Mouse (Mus musculus): ENCODE measurements at regions not wholly inside any gene's neighbourhood (a gene's known extent, or its start where the extent isn't known, plus 50 kb on each side); places are given as distances from the start of the nearest gene placed in this dataset.

DNA sequence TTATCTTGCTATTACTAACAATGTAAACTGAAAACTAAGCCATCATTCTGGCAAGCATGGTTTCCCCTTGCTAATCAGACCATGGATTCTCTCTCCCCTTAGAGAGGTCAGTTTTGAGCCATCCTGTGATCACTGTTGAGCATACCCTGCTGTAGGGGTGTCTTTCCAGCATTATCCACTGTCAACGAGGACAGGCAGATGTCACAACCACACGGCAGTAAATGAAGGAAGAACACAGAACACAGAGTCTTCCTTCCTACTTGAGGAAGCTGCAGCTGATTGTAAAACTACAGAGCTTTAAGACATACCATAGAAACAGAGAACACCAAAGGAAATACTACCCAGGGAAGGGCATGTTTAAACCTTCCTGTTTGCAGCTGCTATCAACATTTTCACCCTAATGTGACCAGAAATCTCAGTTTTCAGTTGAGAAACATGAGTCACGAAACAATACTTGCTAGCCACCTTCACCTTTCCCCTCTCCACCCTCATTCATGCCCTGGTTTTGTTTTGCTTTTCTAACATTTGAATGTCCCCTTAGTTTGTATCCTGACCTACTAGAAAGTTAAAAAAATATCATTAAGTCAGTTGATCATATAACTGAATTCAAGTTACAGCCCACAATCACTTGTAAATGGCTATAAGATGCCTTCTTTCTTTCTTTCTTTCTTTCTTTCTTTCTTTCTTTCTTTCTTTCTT, 356.8 kb upstream of the Cited2 start:
- DNase-seq (ENCODE audit: low spot score) = no peak

DNA sequence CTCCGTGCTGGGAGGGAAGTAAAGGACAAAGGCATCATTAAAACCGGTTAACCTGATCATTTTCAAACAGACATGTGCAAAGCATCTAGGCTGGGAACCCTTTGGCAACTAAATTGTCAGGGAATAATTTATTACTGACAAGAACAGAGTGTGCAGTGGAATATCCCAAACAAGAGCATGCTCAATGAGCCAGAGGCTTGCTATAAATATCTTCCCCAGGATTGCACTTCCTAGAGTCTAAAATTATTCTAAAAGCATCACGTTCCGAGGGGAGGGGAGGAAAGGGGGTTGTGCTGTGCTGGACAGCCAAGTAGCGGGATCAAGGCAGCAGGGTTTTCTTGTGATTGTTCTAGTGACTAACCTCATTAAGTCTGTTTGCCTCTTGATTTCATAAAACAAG, 356.0 kb upstream of the Cited2 start:
- DNase-seq (ENCODE audit: low spot score) = peak; percentile 62

DNA sequence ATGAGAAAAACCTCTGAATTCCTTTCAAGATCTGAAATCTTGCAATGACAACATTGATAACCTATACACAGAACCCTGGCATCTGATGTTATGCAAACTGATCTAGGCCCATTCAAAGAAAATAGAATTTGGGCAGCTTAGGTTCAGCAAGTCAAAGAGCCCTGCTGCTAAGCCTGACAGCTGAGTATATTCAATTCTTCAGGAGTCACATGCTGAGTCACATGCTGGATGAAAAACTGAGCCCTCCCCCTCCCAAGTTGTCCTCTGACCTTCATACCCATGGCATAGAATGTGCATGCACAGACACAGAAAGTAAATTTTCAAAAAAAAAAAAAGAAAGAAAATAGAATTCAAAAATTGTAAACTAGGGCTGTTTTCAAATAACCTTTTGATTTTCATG, 355.6 kb upstream of the Cited2 start:
- peak; percentile 49 for DNase-seq (ENCODE audit: low spot score)

DNA sequence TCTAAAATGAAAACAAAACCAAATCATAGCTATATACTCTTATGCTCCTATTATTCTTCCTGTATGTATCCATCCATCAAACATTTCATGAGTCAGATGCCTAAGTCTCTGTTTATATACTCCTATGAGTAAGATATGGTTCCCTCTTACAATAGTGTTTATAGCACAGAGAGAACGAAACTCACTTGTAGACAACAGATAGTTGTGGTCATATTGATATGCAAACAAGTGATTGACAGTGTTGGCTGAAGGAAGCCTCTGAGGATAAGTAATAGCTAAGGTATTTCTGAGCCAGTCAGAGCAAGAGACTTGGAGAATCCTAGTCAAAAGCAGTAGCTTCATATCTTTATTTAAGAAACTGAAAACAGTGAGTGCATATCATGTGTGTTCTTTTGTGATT, 354.4 kb upstream of the Cited2 start:
- no peak for DNase-seq (ENCODE audit: low spot score)

DNA sequence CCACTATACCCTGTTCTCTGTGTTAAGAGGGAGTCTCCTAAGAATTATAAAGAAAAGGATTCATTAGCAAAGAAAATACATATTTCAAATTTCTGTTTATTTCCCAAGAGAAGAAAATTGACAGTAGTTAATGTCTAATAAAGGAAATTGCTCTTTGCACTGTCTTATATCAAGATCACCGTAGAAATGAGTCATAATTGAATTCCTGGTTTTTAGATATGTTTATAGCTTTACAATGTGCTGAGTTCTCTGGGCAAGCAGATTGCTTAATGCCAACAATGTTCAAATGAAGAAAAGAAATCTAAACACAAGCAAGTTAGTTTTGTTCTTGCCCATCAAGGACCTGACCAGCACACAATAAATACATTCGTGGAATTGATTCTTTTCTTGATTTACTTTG, 350.1 kb upstream of the Cited2 start:
- no peak for DNase-seq (ENCODE audit: low spot score)

DNA sequence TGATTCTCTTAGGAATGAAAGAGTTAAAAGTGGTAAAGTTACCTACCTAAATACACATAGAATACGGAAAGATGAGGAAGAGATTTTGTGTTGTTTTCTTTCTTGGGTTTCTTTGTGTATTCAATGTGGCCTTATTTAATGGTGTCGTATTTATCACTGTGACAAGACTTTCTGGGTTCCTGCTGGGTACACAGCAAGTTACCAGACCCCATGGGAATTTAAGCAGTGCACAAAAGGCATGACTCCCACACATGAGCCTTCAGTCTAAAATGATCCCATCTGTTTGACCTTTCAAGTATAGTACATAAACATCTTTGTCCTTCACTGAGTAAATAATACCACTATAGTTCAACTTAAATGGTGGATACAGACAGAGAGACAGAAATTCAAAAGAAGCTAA, 349.0 kb upstream of the Cited2 start:
- peak; percentile 45 for DNase-seq (ENCODE audit: low spot score)

DNA sequence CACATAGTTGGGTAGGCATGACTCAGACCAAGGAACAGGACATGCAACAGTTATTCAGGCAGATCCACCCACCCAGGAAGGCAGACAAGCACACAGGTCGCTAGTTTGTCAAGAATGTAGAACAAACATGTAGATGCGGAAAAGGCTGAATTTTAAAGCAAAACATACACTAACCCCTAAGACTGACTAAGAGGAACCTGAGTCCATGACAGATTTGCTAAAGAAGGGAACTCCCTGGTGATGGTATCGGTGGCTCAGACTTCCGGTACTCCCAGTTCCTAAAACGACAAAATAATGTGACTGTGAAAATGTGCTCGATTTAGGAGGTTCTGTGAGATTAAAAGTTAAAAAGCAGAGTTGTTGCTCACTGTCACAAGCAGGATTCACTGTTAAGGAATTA, 340.0 kb upstream of the Cited2 start:
- DNase-seq (ENCODE audit: low spot score) = no peak

DNA sequence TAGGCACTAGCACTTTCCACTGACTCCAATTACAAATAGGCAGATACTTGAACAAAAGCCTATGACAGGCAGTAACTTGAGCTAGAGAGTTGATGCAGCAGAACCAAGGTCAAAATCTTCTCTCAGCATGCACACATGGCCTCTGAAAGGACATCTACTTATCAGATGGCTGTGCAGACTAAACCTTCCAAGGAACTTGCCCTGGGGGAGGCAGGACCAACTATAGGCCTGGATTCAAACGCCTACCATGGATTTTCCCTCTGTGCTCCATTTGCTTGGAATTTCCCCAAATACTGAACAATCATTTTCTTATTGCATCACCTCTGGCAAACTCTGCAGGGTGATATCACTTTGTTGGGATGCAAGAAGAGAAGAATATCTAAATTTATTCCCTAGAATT, 337.8 kb upstream of the Cited2 start:
- peak; percentile 54 for DNase-seq (ENCODE audit: low spot score)

DNA sequence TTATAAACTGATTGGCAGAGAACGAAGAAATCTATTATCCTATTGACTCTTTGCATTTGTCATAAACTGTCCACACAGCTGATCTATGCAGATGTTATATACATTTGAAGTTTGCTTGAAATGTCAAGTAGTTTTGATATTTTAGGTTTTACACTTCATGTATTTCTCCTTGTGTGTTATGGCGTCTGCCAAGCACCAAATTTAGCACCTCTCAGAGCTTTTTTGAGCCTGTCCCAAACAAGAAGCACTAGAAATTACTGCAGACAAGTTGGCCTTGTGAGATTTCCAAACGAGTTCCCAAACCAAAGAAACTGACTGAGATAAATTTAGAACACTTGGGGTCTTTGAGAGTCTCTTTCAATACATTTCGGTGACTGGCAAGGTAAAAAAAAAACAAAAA, 335.7 kb upstream of the Cited2 start:
- no peak for DNase-seq (ENCODE audit: low spot score)

DNA sequence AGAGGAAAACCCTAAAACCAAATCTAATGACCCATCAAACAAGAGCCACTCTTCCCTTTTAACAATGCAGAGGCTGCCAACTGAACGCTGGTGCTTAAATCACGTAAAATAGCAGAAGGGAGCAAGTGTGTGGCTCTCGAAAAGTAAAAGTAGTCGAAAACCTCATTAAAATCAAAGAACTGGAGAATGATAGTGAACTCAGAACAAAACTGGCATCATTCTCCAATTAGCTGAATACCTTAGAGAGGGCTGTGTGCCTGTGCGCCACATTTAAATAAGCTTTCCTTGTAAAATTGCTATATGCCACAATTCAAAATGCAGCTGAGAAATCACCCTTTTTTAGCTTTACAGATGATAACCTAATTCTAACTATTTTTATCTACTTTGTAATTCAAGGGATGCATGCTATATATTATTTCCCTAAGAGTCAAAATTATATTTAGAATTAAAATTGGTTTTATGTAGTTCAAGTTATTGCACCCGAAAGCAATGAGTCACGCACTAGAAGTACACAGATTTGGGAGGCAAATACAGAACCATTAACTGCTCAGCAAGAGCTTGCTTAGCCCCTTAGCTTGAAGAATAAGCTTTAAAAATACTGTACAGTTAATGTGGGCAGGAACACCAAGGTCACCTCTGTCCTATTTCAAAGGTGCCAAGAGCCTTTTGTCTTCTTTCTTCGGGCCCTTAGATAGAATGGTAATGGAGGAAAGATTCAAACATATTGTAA, 327.4 kb upstream of the Cited2 start:
- DNase-seq (ENCODE audit: low spot score) = no peak

DNA sequence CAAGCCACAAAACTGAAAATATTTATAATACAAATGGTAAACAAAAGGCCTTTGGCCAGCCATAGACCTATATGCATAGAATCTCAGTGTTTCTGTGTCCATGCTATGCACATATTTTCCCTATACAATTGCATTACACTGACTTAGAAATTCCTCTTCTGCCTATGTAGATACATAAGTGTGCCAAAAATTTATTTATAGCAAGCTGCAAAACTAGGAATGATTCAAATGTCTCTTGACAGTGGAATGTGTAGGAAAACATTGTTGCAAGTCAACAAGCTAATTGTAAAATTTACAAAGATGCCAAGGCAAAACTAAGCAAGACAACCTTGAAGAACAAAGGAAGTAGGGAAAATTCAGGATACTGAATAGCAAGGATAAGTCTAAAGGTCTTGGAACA, 319.1 kb upstream of the Cited2 start:
- no peak for DNase-seq (ENCODE audit: low spot score)

DNA sequence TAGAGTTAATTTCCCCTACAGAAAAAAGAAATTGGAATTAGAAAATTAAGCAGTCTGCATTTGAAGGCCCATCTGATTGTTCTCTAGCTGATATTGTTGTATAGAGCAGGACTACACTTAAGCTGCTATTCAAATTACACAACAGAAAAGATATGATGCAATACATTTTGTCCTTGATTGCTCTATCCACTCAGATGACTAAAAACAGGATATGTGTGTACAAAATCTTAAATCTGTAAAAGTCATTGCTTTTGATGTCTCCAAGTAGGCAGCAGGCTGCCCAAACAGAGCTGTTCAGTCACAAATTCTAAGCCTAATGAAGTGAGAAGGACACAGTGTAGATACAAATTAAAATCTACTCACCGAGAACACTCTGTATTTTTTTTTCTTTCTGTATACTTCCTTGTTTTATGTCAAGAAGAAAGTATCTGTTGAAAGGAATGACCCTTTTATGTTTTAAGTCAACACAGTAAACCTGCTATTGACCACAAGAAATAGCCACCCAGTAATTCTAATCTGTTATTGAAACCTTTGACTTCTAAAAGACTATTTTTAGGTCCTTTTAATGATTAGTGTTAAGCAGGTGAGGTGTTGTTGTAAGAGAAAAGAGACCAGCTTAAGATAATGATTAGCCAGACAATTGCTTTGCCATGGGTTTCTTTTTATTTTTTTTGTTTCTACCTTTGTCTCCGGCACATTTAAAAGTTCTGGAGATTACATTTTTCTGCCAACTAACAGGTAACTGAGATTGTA, 315.0 kb upstream of the Cited2 start:
- DNase-seq (ENCODE audit: low spot score) = no peak

DNA sequence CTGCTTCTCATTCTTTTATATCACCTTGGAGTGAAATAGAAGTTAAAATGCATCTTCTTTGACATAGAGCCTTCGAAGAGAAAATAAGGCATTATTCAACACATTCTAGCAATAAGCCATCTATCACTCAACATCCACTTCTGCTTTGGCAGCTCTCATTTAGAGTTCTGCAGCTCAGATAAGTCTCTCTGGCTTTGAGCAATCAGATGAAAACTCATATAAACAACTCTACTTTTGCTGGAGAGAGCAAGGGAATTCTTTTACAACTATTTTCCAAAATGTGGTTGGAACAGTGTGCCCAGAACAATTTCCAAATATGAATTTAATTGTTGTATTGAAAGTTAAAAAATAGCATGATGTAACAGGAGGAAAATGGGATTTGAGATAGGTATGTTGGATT, 314.2 kb upstream of the Cited2 start:
- no peak for DNase-seq (ENCODE audit: low spot score)

DNA sequence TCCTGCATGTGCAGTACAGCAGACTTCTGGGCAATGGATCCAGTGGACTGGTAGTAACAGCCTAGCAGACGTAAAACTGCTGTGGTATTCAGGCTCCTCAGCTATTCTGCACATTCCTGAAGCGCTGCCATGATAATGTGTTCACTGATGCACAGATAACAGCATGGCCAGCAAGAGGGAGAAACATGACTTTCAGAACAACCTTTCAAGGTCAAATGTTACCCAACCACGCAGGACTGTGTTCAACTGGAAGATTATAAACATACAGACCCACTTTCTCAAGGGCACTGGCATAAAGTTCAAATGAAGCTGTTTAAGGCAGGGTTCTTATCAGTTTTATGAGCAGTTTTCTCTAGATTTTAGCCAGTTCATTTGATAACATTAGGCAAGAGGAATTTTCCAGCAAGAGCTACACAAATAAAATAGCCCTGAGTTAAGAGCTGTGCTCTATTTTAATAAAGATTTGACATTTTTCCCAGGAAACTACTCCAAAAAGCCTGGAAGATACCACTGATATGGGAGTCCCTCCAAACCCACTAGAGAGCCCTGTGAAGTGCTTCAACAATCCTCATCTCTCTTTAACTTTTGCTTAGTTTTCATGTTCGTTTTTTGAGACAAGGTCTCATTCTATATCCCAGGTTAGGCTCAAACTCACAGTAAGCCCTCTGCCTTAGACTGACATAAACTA, 311.6 kb upstream of the Cited2 start:
- peak; percentile 32 for DNase-seq (ENCODE audit: low spot score)

DNA sequence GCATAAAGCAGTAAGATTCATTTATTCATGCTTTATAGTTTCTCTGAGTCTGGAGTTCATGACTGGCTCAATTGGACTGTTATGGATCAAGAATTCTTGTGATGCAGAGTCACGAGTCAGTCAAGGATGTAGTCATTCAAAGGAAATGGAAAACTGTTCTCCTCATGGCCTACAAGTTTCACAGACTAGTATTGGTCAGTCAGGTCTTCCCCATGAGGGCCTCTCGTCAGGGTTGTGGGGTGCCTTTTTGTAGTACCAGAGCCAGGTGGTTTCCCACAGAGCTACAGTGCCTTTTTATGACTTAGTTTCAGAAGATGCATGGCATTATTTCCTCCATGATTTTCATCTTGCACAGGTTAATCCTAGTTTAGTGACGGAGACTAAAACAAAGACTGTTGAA, 307.9 kb upstream of the Cited2 start:
- no peak for DNase-seq (ENCODE audit: low spot score)

DNA sequence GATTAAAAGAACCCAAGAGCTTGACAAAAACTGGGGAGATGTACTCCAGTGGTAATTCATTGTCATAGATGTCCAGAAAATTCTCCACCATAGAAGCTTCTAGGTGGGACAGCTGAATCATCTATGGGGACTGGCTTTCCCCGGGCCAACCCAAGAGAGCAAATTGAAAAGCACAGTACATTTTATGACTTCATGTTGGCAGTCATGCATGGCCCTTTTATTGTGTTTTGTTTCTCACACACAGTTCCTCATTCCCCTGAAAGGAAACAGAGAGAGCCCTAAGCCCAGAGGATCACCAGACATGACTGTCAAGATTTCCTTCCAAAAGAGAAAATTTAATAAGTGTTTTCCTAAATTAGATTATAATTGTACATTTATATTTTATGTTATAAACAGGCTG, 306.9 kb upstream of the Cited2 start:
- DNase-seq (ENCODE audit: low spot score) = no peak

DNA sequence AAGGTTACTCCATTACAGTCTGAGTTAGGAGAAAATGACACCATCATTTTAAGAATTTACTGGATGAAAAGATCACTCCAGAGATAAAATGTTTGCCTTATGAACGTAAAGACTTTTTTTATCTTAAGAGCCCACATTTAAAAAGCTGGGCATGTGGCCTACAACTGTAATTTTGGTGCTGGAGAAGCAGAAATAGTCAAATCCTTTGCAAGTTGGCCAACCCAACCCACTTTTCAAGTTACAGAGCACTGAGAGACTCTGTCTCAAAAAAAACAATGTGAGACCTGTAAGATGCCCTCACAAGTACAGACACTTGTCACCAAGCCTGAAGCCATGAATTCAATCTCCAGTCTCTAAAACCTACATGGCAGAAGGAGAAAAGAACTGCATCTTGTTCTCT, 305.6 kb upstream of the Cited2 start:
- DNase-seq (ENCODE audit: low spot score) = no peak

DNA sequence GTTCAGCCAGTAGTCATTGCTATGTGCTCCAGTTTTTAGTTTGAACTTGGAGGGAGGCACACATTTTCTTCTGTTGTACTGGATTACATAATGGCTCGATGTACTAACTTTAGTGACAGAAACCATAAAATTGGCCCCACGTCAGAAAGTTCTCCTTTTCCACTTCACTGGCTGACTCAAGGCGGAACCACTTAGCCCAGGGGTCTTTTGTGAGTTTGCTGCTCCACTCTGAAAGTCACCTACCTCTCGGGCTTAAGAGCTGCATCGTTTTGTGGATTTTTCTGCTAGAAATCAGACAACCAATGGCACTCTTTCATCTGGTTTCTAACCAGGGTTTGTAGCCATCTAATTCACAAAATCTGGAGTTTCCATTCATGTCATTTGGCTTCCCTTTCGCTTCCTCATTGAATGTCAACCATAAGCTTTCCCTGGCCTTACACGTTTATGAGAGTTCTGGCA, 304.8 kb upstream of the Cited2 start:
- DNase-seq (ENCODE audit: low spot score) = no peak

DNA sequence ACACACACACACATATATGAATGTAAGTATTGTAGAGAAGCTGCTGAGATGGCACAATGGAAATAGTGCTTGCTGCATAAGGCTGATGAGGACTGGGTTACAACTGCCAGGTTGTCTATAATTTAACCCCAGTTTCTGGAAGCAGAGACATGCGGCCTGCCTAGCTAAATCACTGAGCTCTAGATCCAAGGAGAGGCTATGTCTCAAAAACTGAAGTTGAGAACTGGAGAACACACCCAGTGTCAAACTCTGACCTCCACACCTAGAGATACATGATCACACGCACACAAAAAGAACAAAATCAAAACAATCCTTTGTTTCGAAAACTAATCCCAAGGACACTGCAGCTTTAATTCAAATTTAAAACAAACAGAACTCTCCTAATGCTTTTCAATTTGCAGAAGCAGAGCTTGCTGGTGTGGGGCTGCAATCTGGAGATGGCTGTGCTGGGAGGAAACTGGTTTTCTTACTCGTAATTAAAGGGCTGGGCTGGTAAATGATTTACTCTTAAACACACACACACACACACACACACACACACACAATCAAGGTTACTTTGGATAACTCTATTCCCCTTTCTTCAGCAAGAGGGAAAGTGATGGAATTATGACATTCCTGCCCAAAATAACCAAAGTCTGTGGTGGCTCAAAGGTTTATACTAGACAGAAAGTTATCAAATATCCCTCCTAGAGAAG, 299.3 kb upstream of the Cited2 start:
- DNase-seq (ENCODE audit: low spot score) = no peak

DNA sequence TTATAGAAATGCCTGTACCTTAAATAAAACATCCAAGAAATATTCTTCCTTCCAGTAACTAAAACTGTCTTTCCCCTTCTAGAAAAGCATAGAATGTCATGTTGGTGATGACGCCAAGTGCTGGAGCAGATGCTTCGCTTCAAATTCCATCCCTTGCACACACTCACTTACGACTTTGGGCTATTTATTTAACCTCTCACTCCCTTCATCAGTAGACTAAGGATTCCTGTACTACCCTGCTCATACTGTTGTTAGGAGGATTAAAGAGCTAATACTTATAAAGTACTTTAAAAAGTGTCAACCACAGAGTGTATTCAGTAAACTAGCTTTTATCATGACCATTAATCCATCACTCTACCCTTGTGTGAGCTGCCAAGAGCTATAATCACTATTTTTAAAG, 296.8 kb upstream of the Cited2 start:
- DNase-seq (ENCODE audit: low spot score) = no peak

DNA sequence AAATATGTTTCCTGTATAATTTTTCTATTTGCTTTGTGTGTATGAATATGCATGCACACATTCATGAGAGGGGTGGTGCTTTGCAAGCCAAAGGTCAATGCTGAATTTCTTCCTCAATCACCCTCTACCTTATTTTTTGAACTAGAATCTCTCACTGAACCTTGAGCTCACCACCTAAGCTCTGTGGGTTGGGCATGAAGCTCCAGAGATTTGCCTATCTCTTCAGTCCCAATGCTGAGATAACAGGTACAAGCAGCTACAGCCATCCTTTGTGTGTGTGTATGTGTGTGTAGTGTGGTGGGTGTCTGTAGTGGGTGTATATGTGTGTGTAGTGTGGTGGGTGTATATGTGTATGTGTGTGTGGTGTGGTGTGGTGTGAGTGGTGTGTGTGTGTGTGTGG, 295.7 kb upstream of the Cited2 start:
- no peak for DNase-seq (ENCODE audit: low spot score)

DNA sequence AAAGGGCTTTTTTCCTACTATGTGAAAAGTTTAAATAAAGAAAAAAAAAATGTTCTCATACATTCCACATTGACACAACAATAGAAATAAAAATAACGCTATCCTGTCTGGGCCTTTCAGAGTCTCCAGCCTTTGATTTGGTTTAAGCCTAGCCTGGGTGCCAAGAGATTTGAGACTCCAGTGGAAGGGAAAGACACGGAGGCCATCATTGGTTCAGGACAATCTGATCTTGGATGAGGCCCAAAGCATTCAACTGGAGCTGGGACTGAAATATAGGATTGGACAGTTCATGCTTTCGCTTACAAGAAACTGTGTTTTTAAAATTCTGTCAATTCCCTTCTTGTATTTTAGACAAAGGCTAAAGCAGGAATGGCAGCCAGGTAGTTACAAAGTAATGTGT, 294.7 kb upstream of the Cited2 start:
- DNase-seq (ENCODE audit: low spot score) = no peak
